Mouse (Mus musculus) subcutaneous adipose tissue, adult 2 months (tissue): ENCODE results near the gene Ppp4r1. TPM values are rescaled to one million over a fixed set of nuclear protein-coding genes. Genes with fewer than 3 reads are reported as not detected.

ENCODE experiments used
- polyA plus RNA-seq: library from polyadenylated mRNA; depleted of rRNA; stranded (reverse); fragments of >200 nt; gene quantifications from 2 replicates; pipeline ENCODE4 v1.2.3, GENCODE M21; 2012; ENCODE audit warnings: low replicate concordance; rRNA removed

Gene Ppp4r1
- 40.4 and 58.5 TPM in 2 replicates for polyA plus RNA-seq

GRCm38 (mm10) chr17:65782551-65783141, at the start of gene Ppp4r1:
Gene Ppp4r1 (plus strand): TSS chr17:65782573.

GRCm38 (mm10) chr17:65771951-65772934, 10.1 kb upstream of the Ppp4r1 start, which contains the start of gene Rab31:
Gene Rab31 (minus strand): TSS chr17:65772752.

GRCm38 (mm10) chr17:65885697-65886529, 103.5 kb downstream of the Ppp4r1 start, which contains the start of gene Ralbp1:
Gene Ralbp1 (minus strand): TSS chr17:65885798.

Other genes starting within 250 kb of the Ppp4r1 start
- gene Tmem232, start 241.8 kb upstream of the Ppp4r1 start, polyA plus RNA-seq: not detected in 2 replicates
- gene Vapa, start 169.0 kb upstream of the Ppp4r1 start, polyA plus RNA-seq: 17.9 and 29.6 TPM in 2 replicates
- not detected in 2 replicates for gene Txndc2, start 140.4 kb upstream of the Ppp4r1 start, polyA plus RNA-seq
- 30.4 and 58.6 TPM in 2 replicates for gene Rab31, start 9.8 kb upstream of the Ppp4r1 start, polyA plus RNA-seq
- 34.2 and 40.3 TPM in 2 replicates for gene Ralbp1, start 103.2 kb downstream of the Ppp4r1 start, polyA plus RNA-seq
- gene Twsg1, start 168.7 kb downstream of the Ppp4r1 start, polyA plus RNA-seq: 34.3 and 82.5 TPM in 2 replicates